Mouse (Mus musculus) liver, embryonic 15.5 days (tissue): ENCODE data around the gene Epha6. TPM values are rescaled to one million over a fixed set of nuclear protein-coding genes. Genes with fewer than 3 reads are reported as not detected.

Experiments
- ATAC-seq: fragments of 200-750 bp; cut with Nextera tagmentation; 2 replicates; pipeline ENCODE4 v1.8.0; 2017; ENCODE audit warnings: moderate number of reproducible peaks, mild to moderate bottlenecking, moderate library complexity; ENCODE audit not compliant: insufficient read depth
- H3K27ac ChIP-seq: fragments of 300-500 bp; sonication (generic); replicated peaks from 2 replicates; pipeline ENCODE4 v1.5.1; 2015; ENCODE audit warnings: mild to moderate bottlenecking, inconsistent platforms
- H3K27me3 ChIP-seq: fragments of 300-500 bp; sonication (generic); 2 replicates; pipeline ENCODE4 v1.6.1; 2015; ENCODE audit warnings: mild to moderate bottlenecking, inconsistent platforms
- H3K36me3 ChIP-seq: fragments of 300-500 bp; sonication (generic); replicated peaks from 2 replicates; pipeline ENCODE4 v1.6.1; 2015; ENCODE audit warnings: moderate library complexity, mild to moderate bottlenecking, inconsistent platforms
- H3K4me1 ChIP-seq: fragments of 300-500 bp; sonication (generic); replicated peaks from 2 replicates; pipeline ENCODE4 v1.6.1; 2015; ENCODE audit warnings: inconsistent platforms
- H3K4me2 ChIP-seq: fragments of 300-500 bp; sonication (generic); 2 replicates; pipeline ENCODE4 v1.6.1; 2015; ENCODE audit warnings: moderate library complexity, mild to moderate bottlenecking, inconsistent platforms
- H3K4me3 ChIP-seq: fragments of 300-500 bp; sonication (generic); replicated peaks from 2 replicates; pipeline ENCODE4 v1.5.1; 2015; ENCODE audit warnings: mild to moderate bottlenecking, inconsistent platforms
- H3K9ac ChIP-seq: fragments of 300-500 bp; sonication (generic); 2 replicates; pipeline ENCODE4 v1.6.1; 2015; ENCODE audit warnings: moderate library complexity, mild to moderate bottlenecking, inconsistent platforms
- H3K9me3 ChIP-seq: fragments of 300-500 bp; sonication (generic); replicated peaks from 2 replicates; pipeline ENCODE4 v1.6.1; 2016; ENCODE audit warnings: inconsistent platforms
- WGBS: fragments of 180-500 bp; shearing (Covaris S2); methylation state at CpG from one replicate; pipeline ENCODE4 v1.1.7; 2015; ENCODE audit warnings: mixed read lengths; ENCODE audit not compliant: insufficient replicate concordance; 5-methylcytosine and 5-hydroxymethylcytosine counted together
- polyA plus RNA-seq: library from polyadenylated mRNA; unstranded; fragments of >200 nt; fragmentation: Nextera tagmentation; extraction: Ambion mirVana; gene quantifications from 2 replicates; pipeline ENCODE4 v1.2.1, GENCODE M21; 2015

The Epha6 gene
- polyA plus RNA-seq, 1 experiment from 2014 or later, result not detected

GRCm38 (mm10) chr16:60121435-60121834 is 483.9 kb downstream of the Epha6 start:
- Histone ChIP-seq H3K9ac (no peak overlapping the region), H3K4me2 (no peak overlapping the region), H3K4me3 (no peak overlapping the region), H3K9me3 (no peaks in the 10 kb centered on the region), H3K27me3 (no peaks in the 10 kb centered on the region), H3K27ac (no peak overlapping the region), H3K4me1 (no peaks in the 10 kb centered on the region), H3K36me3 (no peaks in the 10 kb centered on the region)
- 72% methylated on average over 3 of the region's 3 CpGs for WGBS
- ATAC-seq, result no peak

- no peak for ATAC-seq
- Histone ChIP-seq H3K4me3 (no peak overlapping the region), H3K9ac (no peak overlapping the region), H3K9me3 (no peaks in the 10 kb centered on the region), H3K27me3 (no peaks in the 10 kb centered on the region), H3K4me2 (no peak overlapping the region), H3K36me3 (no peaks in the 10 kb centered on the region), H3K4me1 (no peaks in the 10 kb centered on the region), H3K27ac (no peak overlapping the region)
- WGBS, result 62% methylated on average over 3 of the region's 3 CpGs
Measured at GRCm38 (mm10) chr16:60102210-60102609, 503.1 kb downstream of the Epha6 start.

GRCm38 (mm10) chr16:60095333-60095732 is 510.0 kb downstream of the Epha6 start:
- Histone ChIP-seq H3K27me3 (no peaks in the 10 kb centered on the region), H3K36me3 (no peaks in the 10 kb centered on the region), H3K4me3 (no peak overlapping the region), H3K9ac (no peak overlapping the region), H3K4me2 (no peak overlapping the region), H3K27ac (no peak overlapping the region), H3K4me1 (no peaks in the 10 kb centered on the region), H3K9me3 (no peaks in the 10 kb centered on the region)
- 41% methylated on average over 1 of the region's 1 CpGs for WGBS
- ATAC-seq, result no peak

- WGBS, result 70% methylated on average over 3 of the region's 3 CpGs
Measured at GRCm38 (mm10) chr16:60086976-60087375, 518.4 kb downstream of the Epha6 start.

GRCm38 (mm10) chr16:60070457-60071112 is 534.7 kb downstream of the Epha6 start:
- H3K4me3 ChIP-seq, result no peak overlapping the region
- no peaks in the 10 kb centered on the region for H3K27me3 ChIP-seq
- ATAC-seq, result no peak
- no peak overlapping the region for H3K9ac ChIP-seq
- WGBS, result 63% methylated on average over 10 of the region's 10 CpGs
- H3K4me1 ChIP-seq, result no peaks in the 10 kb centered on the region
- no peak overlapping the region for H3K4me2 ChIP-seq
- no peaks in the 10 kb centered on the region for H3K36me3 ChIP-seq
- H3K9me3 ChIP-seq, result no peaks in the 10 kb centered on the region
- no peak overlapping the region for H3K27ac ChIP-seq

More at GRCm38 (mm10) chr16:60086976-60087375, 518.4 kb downstream of the Epha6 start:
- H3K36me3 ChIP-seq, result no peaks in the 10 kb centered on the region
- no peaks in the 10 kb centered on the region for H3K9me3 ChIP-seq
- H3K9ac ChIP-seq, result no peak overlapping the region
- no peak overlapping the region for H3K27ac ChIP-seq
- H3K27me3 ChIP-seq, result no peaks in the 10 kb centered on the region
- H3K4me2 ChIP-seq, result no peak overlapping the region
- no peak overlapping the region for H3K4me3 ChIP-seq
- no peak for ATAC-seq
- no peaks in the 10 kb centered on the region for H3K4me1 ChIP-seq

GRCm38 (mm10) chr16:60043809-60044208 is 561.5 kb downstream of the Epha6 start:
- no peak for ATAC-seq
- Histone ChIP-seq H3K4me2 (no peak overlapping the region), H3K4me1 (no peaks in the 10 kb centered on the region), H3K27me3 (no peaks in the 10 kb centered on the region), H3K36me3 (no peaks in the 10 kb centered on the region), H3K9me3 (no peaks in the 10 kb centered on the region), H3K4me3 (no peak overlapping the region), H3K9ac (no peak overlapping the region), H3K27ac (no peak overlapping the region)
- WGBS, result 39% methylated on average over 1 of the region's 1 CpGs

- H3K9ac ChIP-seq, result no peak overlapping the region
- H3K36me3 ChIP-seq, result no peaks in the 10 kb centered on the region
- no peaks in the 10 kb centered on the region for H3K4me1 ChIP-seq
- no peak overlapping the region for H3K4me2 ChIP-seq
- no peak for ATAC-seq
- H3K27ac ChIP-seq, result no peak overlapping the region
- H3K9me3 ChIP-seq, result no peaks in the 10 kb centered on the region
- WGBS, result 12% methylated on average over 1 of the region's 1 CpGs
- H3K27me3 ChIP-seq, result no peaks in the 10 kb centered on the region
- no peak overlapping the region for H3K4me3 ChIP-seq
Measured at GRCm38 (mm10) chr16:60028381-60028780, 577.0 kb downstream of the Epha6 start.

GRCm38 (mm10) chr16:60006857-60007568 is 598.3 kb downstream of the Epha6 start:
- H3K4me2 ChIP-seq, result no peak overlapping the region
- 63% methylated on average over 2 of the region's 2 CpGs for WGBS
- no peak overlapping the region for H3K27ac ChIP-seq
- H3K36me3 ChIP-seq, result no peaks in the 10 kb centered on the region
- H3K9me3 ChIP-seq, result no peaks in the 10 kb centered on the region
- H3K9ac ChIP-seq, result no peak overlapping the region
- no peak overlapping the region for H3K4me3 ChIP-seq
- H3K27me3 ChIP-seq, result no peaks in the 10 kb centered on the region
- ATAC-seq, result no peak
- H3K4me1 ChIP-seq, result no peaks in the 10 kb centered on the region

GRCm38 (mm10) chr16:59969816-59970215 is 635.5 kb downstream of the Epha6 start:
- no peak for ATAC-seq
- no peak overlapping the region for H3K27ac ChIP-seq
- no peak overlapping the region for H3K9ac ChIP-seq
- no peaks in the 10 kb centered on the region for H3K36me3 ChIP-seq
- H3K4me1 ChIP-seq, result no peaks in the 10 kb centered on the region
- H3K4me2 ChIP-seq, result no peak overlapping the region
- 39% methylated on average over 4 of the region's 4 CpGs for WGBS
- H3K27me3 ChIP-seq, result no peaks in the 10 kb centered on the region
- no peaks in the 10 kb centered on the region for H3K9me3 ChIP-seq
- H3K4me3 ChIP-seq, result no peak overlapping the region

GRCm38 (mm10) chr16:59955731-59956130 is 649.6 kb downstream of the Epha6 start:
- H3K27ac ChIP-seq, result no peak overlapping the region
- H3K36me3 ChIP-seq, result no peaks in the 10 kb centered on the region
- no peak for ATAC-seq
- no peak overlapping the region for H3K4me3 ChIP-seq
- H3K9ac ChIP-seq, result no peak overlapping the region
- H3K4me2 ChIP-seq, result no peak overlapping the region
- no peaks in the 10 kb centered on the region for H3K4me1 ChIP-seq
- 56% methylated on average over 2 of the region's 2 CpGs for WGBS
- H3K9me3 ChIP-seq, result no peaks in the 10 kb centered on the region
- no peaks in the 10 kb centered on the region for H3K27me3 ChIP-seq

- WGBS, result 79% methylated on average over 4 of the region's 4 CpGs
- no peaks in the 10 kb centered on the region for H3K36me3 ChIP-seq
- no peak overlapping the region for H3K4me2 ChIP-seq
- no peaks in the 10 kb centered on the region for H3K27me3 ChIP-seq
- H3K9me3 ChIP-seq, result no peaks in the 10 kb centered on the region
- H3K4me3 ChIP-seq, result no peak overlapping the region
- no peak overlapping the region for H3K9ac ChIP-seq
- ATAC-seq, result no peak
- no peak overlapping the region for H3K27ac ChIP-seq
- H3K4me1 ChIP-seq, result no peaks in the 10 kb centered on the region
Measured at GRCm38 (mm10) chr16:59923696-59924095, 681.6 kb downstream of the Epha6 start.
